Mouse (Mus musculus): ENCODE data around the gene Kpna7.
A peak's percentile ranks its signal among the peaks of the same experiment; 100 is the strongest.
"Not testable (repeated sequence)": the region's sequence is repeated elsewhere in the genome, so short reads cannot be mapped to it uniquely, and the experiment has no call there.

Gene Kpna7

GRCm38 (mm10) chr5:145020712-145021111 is 63.1 kb downstream of the Kpna7 start:
- DNase-seq (ENCODE audit: low spot score) = not testable (repeated sequence)

- not testable (repeated sequence) for DNase-seq (ENCODE audit: low spot score)
Observed at GRCm38 (mm10) chr5:145020254-145020653, 63.6 kb downstream of the Kpna7 start.

- not testable (repeated sequence) for DNase-seq (ENCODE audit: low spot score)
Observed at GRCm38 (mm10) chr5:145016761-145017160, 67.1 kb downstream of the Kpna7 start.

- DNase-seq (ENCODE audit: low spot score) = no peak
Observed at GRCm38 (mm10) chr5:145014278-145014677, 69.6 kb downstream of the Kpna7 start.

GRCm38 (mm10) chr5:145008878-145009659 is 74.8 kb downstream of the Kpna7 start:
- DNase-seq (ENCODE audit: low spot score) = no peak

- DNase-seq (ENCODE audit: low spot score) = no peak
Observed at GRCm38 (mm10) chr5:145005596-145005995, 78.2 kb downstream of the Kpna7 start.

- DNase-seq (ENCODE audit: low spot score) = no peak
Observed at GRCm38 (mm10) chr5:145004495-145004894, 79.3 kb downstream of the Kpna7 start.

GRCm38 (mm10) chr5:145003362-145003761 is 80.5 kb downstream of the Kpna7 start:
- DNase-seq (ENCODE audit: low spot score) = no peak

- no peak for DNase-seq (ENCODE audit: low spot score)
Observed at GRCm38 (mm10) chr5:144998491-144998890, 85.3 kb downstream of the Kpna7 start.

- no peak for DNase-seq (ENCODE audit: low spot score)
Observed at GRCm38 (mm10) chr5:144990481-144990880, 93.3 kb downstream of the Kpna7 start.

GRCm38 (mm10) chr5:144990051-144990450 is 93.8 kb downstream of the Kpna7 start:
- no peak for DNase-seq (ENCODE audit: low spot score)

- DNase-seq (ENCODE audit: low spot score) = no peak
Observed at GRCm38 (mm10) chr5:144989061-144989405, 94.8 kb downstream of the Kpna7 start.

- DNase-seq (ENCODE audit: low spot score) = no peak
Observed at GRCm38 (mm10) chr5:144988340-144989060, 95.3 kb downstream of the Kpna7 start.

GRCm38 (mm10) chr5:144987561-144987960 is 96.3 kb downstream of the Kpna7 start:
- DNase-seq (ENCODE audit: low spot score) = no peak

GRCm38 (mm10) chr5:144984839-144985238 is 99.0 kb downstream of the Kpna7 start:
- DNase-seq (ENCODE audit: low spot score) = no peak

- no peak for DNase-seq (ENCODE audit: low spot score)
Observed at GRCm38 (mm10) chr5:144983227-144983626, 100.6 kb downstream of the Kpna7 start.

- no peak for DNase-seq (ENCODE audit: low spot score)
Observed at GRCm38 (mm10) chr5:144979110-144979509, 104.7 kb downstream of the Kpna7 start.

GRCm38 (mm10) chr5:144978533-144979107 is 105.2 kb downstream of the Kpna7 start:
- no peak for DNase-seq (ENCODE audit: low spot score)

GRCm38 (mm10) chr5:144971266-144971665 is 112.6 kb downstream of the Kpna7 start:
- DNase-seq (ENCODE audit: low spot score) = no peak

GRCm38 (mm10) chr5:144965639-144966351 is 118.0 kb downstream of the Kpna7 start, which contains the start of gene Smurf1:
Gene Smurf1, minus strand, starts transcription at chr5:144965847.
- peak; percentile 16 for DNase-seq (ENCODE audit: low spot score)

GRCm38 (mm10) chr5:144964872-144965638 is 118.8 kb downstream of the Kpna7 start:
- peak; percentile 68 for DNase-seq (ENCODE audit: low spot score)

GRCm38 (mm10) chr5:144964465-144964864 is 119.4 kb downstream of the Kpna7 start:
- DNase-seq (ENCODE audit: low spot score) = no peak

Measured in urinary bladder, postnatal 10 days (tissue).